Mouse (Mus musculus): Measurements from ENCODE around the gene Upf1.

Upf1 gene

GRCm38 (mm10) chr8:70356111-70356510 lies 3.0 kb upstream of the Upf1 start:
- no peak for DNase-seq

- DNase-seq = no peak
These were observed 926 bp upstream of the Upf1 start for GRCm38 (mm10) chr8:70354004-70354403.

GRCm38 (mm10) chr8:70352657-70353151 lies 374 bp downstream of the Upf1 start:
- peak; percentile 37 to 62 for DNase-seq

GRCm38 (mm10) chr8:70352000-70352384 lies 1.1 kb downstream of the Upf1 start:
- DNase-seq = no peak

GRCm38 (mm10) chr8:70351035-70351999 lies 1.8 kb downstream of the Upf1 start:
- DNase-seq = no peak

- peak; percentile 47 to 80 for DNase-seq
These were observed 5.1 kb downstream of the Upf1 start for GRCm38 (mm10) chr8:70347860-70348420.

- DNase-seq = no peak
These were observed 5.6 kb downstream of the Upf1 start for GRCm38 (mm10) chr8:70347443-70347842.

GRCm38 (mm10) chr8:70344279-70344678 lies 8.8 kb downstream of the Upf1 start:
- DNase-seq = no peak

- DNase-seq = peak in 1 of 2 experiments; percentile 48
These were observed 9.4 kb downstream of the Upf1 start for GRCm38 (mm10) chr8:70343696-70344095.

- DNase-seq = no peak
These were observed 10.0 kb downstream of the Upf1 start for GRCm38 (mm10) chr8:70343076-70343475.

- DNase-seq = no peak
These were observed 11.1 kb downstream of the Upf1 start for GRCm38 (mm10) chr8:70342007-70342406.

GRCm38 (mm10) chr8:70340659-70341058 lies 12.4 kb downstream of the Upf1 start:
- DNase-seq = no peak

- DNase-seq = no peak
These were observed 14.1 kb downstream of the Upf1 start for GRCm38 (mm10) chr8:70338931-70339330.

- no peak for DNase-seq
These were observed 20.2 kb downstream of the Upf1 start for GRCm38 (mm10) chr8:70332878-70333202.

- peak; percentile 47 to 62 for DNase-seq
These were observed 20.8 kb downstream of the Upf1 start for GRCm38 (mm10) chr8:70332070-70332877.

- DNase-seq = no peak
These were observed 21.6 kb downstream of the Upf1 start for GRCm38 (mm10) chr8:70331526-70331925.

- DNase-seq = no peak
These were observed 22.2 kb downstream of the Upf1 start for GRCm38 (mm10) chr8:70330741-70331364.

GRCm38 (mm10) chr8:70329835-70330740 lies 23.0 kb downstream of the Upf1 start:
- DNase-seq = no peak

- DNase-seq = no peak
These were observed 23.8 kb downstream of the Upf1 start, which contains the start of gene Gdf1 for GRCm38 (mm10) chr8:70329124-70329834. Gdf1 (plus strand) TSS chr8:70329817.

GRCm38 (mm10) chr8:70327512-70327911 lies 25.6 kb downstream of the Upf1 start:
- DNase-seq = no peak

- no peak for DNase-seq
These were observed 29.4 kb downstream of the Upf1 start for GRCm38 (mm10) chr8:70323716-70324115.
